Mouse (Mus musculus): ENCODE data around the gene H2-DMb1.

The H2-DMb1 gene

DNA sequence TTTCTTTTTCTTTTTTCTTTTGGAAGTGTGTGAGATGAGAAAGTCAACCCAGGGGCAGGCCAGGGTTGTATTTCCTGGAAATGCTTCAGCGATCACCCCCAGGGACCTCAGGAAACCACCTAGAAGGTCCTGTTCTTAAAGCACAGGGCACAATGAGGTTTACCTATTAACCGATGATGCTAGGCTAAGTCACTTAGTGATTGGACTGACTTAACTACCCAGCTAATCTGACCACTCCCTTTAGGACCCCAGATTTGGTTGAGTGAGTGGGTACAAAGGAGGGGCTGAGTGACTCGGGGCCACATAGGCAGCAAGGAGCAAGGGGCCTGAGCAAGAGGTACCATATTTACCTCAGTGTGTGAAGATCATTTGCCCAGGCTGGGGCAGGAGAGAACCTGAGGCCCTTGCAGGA, 7.9 kb upstream of the H2-DMb1 start:
- DNase-seq: no peak

DNA sequence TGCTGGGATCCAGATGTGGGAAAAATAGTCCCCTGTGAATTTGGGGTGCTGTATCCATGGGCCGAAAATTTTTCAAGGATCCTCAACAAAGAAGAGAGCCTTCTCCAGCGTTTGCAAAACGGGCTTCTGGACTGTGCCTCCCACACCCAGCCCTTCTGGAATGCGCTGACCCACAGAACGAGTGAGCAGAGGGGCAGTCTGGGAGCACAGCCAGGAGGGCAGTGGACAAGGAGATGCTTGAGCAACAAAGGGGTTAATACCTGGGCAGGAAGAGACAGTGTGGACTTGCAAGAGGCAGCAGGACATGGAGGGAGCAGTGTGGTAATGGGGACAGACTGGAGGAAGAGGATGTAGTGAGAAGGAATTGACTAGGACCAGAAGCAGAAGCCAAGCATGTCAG, 2.7 kb downstream of the H2-DMb1 start:
- no peak for DNase-seq

DNA sequence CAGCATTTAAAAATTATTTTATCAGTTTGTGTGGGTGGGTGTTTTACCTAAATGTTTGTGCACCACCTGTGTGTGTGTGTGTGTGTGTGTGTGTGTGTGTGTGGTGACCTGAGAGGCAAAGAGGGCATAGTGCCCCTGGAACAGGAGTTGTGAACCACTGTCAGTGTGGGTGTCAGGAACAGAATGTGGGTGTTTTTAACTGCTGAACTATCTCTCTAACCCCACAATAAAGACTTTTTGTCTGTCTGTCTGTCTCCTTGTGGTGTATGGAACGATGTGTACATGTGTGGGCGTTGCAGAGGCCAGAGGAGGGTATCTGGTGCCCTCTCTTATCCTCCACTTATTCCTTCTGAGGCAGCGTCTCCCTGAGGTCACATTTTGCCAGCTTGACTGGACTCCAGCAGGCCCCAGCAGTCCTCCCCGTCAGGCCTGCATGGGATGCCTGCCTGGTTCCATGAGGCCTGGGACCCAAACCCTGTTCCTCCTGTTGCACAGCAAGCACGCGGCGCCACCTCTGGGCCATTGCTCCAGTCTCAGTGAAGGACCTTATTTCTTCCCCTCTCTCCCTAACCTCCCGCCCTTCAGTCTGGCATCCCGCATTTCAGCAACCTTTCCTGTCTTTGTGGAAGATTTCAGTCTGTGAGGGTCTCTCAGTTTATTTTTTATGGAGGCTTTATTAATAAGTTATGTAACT, 11.5 kb downstream of the H2-DMb1 start:
- DNase-seq: no peak

DNA sequence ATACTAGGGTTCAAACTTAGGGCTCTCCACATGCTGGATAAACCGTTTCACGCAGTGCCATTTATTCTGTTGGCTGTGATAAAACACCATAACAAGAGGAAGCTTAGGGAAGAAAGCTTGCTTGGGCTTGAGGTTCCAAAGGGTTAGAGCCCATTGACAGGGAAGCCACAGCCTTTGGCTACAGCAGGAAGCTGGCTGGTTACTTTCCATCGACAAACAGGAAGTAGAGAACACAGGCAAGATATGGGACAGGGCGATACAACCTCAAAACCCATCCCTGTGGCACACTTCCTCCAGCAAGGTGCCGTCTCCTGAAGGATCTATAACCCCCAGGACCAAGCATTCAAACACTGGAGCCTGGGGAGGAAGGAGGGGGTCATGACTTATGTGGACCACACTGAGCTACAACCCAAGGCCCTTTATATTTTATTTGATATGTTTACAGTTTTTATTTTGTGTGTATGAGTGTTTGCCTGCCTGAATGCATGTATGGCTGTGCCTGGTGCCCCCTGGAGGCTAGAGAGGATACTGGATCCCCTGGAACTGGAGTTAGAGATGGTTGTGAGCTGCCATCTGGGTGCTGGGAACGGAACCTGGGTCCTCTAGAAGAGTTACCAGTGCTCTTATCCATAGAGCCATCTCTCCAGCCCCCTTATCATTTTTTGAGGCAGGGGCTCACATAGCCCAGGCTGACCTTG, 12.3 kb downstream of the H2-DMb1 start:
- no peak for DNase-seq

DNA sequence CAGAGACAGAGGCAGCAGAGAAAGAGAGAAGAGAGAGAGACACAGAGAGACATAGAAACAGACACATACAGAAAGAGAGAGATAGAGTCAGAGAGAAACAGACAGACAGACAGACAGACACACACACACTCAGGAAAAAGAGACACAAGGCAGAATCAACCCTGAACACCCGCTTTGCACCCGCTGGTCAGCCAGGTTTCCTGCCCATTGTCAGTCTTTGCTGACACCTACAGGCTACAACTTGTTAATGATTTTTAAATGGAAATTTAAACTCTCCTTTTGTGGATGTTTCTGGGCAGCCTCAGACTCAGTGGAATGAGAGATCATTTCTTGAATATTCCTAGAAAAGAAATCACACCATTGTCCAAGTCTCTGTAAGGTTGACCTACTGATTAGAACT, 16.4 kb downstream of the H2-DMb1 start:
- DNase-seq: no peak

DNA sequence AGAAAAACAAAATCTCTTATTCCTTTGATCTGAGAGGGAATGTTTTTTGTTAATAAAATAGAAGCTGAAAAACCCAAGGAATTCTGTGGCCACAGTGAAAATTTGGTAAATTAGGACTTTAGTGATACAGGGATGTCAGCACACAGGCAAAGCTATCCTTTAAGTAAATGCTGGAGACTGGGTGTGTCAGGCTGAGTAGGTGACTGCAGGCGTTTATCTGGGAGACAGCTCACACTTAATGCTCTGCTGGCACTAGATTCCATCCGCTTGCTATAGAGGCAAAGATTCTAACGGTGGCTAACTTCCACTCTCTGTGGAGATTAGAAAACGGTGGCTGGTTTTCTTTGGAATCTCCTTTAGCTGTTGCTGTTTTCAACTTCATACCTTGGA, 17.6 kb downstream of the H2-DMb1 start:
- no peak for DNase-seq

DNA sequence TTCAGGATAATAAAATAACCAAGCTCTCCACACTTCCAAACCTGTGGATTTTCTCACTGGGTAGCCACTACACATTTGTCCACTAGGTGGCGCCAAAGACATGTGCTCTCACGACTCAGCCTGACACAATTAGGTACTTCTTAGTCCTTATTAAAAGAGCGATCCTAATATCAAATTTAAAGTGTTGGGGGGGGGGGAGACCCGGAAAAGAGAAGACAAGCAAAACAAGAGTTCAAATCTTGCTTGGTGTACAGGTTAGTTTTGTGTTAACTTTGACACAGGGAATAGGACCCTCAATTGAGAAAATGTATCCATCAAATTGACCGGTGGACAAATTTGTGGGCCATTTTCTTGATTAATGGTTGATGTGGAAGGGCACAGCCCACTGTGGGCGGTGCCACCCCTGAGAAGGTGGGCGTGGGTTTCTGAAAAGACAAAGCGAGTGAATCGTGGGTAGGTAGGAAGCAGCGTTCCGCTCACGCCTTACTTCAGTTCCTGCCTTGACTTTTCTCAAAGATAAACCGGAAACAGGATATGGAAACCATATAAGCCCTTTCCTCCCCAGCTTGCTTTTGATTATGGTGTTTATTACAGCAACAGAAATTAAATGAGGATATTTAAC, 18.1 kb downstream of the H2-DMb1 start:
- DNase-seq: peak; percentile 52

DNA sequence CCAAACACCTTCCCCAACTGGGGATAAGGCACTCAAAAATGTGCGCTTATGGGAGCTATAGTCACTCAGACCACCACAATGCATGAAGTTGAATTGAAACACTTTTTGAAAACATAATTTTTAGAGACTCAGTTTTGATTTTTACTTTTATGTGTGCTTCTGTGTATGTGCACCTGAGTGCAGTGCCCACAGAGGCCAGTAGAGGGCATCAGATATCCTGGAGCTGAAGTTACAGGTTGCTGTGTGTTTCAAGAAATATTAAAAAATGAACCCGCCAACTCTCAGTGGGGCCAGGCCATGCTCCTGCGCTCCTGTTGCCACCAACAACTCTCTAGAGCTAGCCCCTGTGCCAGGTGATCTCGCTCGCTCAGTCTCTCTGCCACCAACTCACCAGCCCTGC, 19.7 kb downstream of the H2-DMb1 start:
- no peak for DNase-seq

DNA sequence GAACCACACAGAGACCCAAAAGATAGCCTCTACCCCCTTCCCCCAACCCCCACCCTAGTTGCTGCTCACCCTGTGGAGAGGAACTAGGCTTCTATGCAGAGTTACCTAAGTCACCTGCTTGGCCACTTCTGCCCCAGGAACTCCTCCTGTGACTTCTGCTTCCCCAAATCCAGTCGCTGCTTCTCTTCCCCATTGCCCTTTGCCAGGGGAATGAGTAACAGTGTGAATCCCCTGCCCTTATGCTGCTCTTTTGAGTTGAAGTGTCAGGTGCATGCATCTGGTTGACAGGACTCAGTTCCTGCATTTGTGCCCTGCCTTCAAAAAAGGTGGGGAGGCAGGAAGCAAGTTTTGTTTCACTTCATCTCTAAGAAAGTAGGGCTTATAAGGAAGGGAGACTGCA, 21.2 kb downstream of the H2-DMb1 start:
- DNase-seq: no peak

DNA sequence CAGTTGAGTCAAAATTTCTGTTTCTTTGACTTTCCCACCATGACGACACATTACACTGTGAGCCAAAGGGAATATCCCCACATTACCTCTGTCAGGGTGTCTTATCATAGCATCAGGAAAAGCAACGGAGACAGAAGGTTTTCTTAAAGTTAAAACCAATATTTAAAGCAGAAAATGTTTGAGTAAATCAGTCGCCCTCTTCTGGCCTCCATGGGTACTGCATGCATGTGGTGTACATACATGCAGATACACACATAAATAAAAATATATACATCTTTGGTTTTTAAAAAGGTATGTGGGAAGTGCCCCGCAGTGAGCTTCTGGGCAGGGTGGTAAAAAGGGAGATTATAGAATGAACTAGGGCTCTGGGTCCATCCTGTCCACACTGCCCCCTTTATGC, 24.3 kb downstream of the H2-DMb1 start:
- no peak for DNase-seq

DNA sequence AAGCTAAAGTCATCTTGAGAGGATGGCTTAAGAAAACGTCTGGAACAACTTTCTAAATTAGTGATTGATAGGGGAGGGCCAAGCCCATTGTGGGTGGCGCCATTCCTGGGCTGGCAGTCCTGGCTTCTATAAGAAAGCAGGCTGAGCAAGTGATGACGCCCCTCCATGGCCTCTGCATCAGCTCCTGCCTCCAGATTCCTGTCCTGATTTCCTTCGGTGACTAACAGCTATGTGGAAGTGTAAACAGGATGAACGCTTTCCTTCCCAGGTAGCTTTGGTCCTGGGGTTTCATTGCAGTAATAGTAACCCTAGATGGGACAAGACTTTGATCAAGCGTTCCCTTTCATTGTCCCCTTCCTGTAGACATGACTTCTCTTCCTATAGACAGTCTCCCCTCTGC, 26.1 kb downstream of the H2-DMb1 start:
- no peak for DNase-seq

DNA sequence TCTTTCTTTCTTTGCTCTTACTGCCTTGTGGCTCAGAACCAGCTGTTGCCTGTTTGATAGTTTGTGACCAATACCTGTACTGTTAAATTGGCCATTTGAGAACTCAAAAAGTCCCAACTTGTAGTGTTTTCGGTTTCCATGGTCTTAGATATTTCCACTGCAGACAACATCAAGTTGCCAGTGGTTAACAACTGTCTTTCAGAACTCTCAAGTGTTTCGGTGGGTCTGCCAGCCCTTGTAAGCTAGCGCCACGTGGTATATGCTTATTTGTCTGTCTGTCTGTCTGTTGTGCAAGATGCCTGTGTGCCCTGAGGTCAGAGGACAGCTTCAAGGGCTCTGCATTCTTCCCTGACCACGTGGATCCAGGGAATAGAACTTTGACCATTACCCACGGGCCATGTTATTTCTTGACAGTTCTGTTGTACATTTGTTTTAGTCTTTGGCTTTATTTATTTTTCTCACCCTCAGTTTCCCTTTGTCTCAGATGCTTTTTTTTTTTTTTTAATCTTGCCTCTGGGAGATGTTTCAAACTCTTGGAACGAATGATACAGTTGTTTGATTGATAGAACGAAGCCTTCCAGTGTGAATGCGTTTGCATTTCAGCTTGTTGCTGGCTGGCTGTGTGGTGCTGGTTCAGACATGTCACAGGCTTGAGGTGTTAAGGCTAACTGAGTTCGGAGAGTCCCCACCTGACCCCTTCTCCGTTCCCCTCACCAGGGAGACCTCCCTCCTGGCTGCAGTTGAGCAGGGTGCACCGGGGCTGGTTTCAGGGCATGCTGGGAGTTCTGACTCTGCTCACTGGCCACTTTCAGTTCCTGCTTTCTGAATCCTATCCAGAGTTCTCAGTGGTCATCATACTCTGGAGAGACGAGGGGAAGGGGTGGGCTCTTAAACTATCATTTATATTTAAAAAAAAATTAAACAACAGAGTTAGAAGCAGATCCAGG, 27.3 kb downstream of the H2-DMb1 start:
- no peak for DNase-seq

DNA sequence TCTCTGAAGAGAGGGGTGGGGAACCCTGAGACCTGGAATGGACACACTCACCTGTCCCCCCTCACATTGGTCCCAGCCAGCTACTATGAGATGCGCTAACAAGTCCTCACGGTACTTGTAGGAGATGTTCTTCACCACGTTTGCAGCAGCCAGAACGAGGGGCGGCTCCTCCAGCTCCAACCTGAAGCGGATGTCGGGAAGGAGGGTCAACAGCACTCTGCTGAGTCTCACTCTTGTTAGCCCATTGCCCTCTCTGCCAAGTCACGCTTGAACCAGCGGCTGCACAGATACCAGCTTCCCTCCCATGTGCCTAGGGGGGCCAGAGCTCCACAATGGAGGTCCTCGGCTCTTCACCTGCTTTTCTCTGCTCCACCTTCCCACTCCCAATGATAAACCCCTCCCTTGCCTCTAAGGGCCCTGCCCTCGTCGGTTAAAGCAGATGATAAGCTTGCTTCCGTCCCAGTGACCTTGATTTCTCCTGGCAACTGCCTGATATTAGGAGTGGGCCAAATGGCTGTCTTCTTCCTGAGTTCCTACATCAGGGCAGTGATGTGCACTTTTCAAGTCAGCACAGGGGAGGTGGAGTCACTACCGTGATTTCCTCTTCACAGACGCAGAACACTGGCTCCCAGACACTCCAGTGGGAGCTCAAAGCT, 30.8 kb downstream of the H2-DMb1 start:
- no peak for DNase-seq

DNA sequence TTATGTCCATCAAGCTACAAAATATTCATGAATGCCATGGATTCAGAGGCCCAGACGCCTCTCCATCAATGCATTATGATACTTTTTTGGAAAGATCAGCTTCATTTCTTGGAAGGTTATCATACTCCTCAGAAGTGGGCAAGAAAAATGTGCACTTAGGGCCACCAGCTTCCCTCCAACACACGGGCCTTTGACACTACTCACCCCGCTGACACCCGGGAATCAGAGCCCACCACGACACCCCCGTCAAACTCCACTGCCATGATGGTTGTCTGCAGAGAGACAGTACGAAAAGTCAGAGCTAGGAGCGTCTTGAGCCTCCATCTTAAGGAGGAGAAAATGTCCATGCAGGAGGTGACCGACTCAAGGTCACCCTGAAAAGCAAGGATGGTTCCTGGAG, 32.7 kb downstream of the H2-DMb1 start:
- DNase-seq: no peak

DNA sequence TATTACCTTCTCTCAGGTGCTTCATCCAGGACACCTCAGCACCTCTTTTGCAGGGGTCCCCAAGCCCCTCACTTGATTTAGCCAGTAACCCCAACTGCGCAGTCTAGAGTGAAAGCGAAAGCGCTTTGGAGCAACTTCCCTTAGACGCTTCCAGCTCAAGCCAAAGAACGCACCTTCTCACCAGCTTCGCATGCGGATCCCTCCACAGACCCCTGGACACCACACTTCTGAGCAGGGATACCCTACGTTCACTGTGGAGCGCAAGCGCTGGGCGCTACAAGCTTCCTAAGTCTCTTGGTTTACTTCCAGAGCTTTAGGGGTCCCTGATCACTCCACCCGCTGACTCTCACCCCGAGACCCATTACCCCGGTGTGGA, 34.0 kb downstream of the H2-DMb1 start:
- no peak for DNase-seq

DNA sequence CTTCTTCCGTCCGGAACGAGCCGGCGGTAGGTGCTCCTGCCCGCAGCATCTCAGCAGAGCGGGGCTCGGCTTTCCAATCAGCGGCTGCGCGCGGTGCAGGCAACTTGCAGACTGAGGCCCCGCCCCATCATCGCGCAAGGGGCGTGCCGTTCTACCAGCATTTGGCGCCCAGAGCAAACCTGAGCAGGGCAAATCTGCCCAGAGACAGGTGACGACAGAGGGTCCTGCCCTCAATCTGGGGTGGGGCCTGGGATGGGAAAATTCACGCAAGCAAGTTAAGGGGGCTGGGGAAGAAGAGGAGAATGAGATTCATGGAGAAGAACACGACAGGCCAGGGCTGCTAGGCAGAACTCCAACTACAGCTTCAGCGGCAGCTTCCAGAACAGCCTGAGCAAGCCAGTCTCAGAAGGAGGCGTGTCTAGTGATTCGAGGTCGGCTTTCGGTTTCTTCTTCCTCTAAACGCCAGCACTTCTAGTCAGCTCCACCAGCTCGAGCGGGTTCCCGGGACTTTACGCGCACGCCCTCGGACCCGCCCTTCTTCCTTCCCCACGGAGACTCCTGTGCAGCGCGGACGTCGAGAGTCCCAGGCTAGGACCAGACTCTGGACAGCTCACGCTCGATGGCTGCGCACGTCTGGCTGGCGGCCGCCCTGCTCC, 34.5 kb downstream of the H2-DMb1 start, which contains the start of the genes Tap1 and Psmb9:
Tap1 (plus strand) TSS at position 293 of the 656 bp plus-strand sequence.
Psmb9 (minus strand) TSS at position 504 of the 656 bp plus-strand sequence.
- peak; percentile 94 for DNase-seq

DNA sequence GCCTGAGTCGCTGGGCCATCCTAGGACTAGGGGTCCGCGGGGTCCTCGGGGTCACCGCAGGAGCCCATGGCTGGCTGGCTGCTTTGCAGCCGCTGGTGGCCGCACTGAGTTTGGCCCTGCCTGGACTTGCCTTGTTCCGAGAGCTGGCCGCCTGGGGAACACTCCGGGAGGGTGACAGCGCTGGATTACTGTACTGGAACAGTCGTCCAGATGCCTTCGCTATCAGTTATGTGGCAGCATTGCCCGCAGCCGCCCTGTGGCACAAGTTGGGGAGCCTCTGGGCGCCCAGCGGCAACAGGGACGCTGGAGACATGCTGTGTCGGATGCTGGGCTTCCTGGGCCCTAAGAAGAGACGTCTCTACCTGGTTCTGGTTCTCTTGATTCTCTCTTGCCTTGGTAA, 35.1 kb downstream of the H2-DMb1 start:
- DNase-seq: no peak

DNA sequence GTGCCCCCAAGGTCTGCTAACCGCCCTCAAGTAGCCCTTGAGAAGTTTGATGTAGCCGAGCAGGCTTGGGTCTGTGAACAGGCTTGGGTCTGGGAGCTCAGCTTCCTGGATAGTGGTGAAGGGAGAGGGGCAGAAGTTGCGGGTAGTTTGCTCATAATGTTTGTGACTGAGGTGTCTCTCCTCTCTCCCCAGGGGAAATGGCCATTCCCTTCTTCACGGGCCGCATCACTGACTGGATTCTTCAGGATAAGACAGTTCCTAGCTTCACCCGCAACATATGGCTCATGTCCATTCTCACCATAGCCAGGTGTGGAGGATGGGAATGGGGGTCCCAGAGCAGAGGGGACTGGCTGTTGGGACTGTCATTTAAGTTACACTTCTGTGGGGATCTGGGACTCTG, 36.1 kb downstream of the H2-DMb1 start:
- DNase-seq: no peak

DNA sequence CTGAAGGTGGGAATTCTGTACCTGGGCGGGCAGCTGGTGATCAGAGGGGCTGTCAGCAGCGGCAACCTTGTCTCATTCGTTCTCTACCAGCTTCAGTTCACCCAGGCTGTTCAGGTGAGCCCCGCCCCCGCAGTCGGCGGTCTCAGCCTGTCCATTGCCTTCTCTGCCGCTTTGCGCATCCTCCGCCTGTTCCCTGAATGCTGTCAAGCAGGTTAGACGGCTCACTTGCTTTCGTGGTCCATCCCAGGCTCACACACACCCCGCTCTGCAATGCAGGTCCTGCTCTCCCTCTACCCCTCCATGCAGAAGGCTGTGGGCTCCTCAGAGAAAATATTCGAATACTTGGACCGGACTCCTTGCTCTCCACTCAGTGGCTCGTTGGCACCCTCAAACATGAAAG, 40.0 kb downstream of the H2-DMb1 start:
- no peak for DNase-seq

DNA sequence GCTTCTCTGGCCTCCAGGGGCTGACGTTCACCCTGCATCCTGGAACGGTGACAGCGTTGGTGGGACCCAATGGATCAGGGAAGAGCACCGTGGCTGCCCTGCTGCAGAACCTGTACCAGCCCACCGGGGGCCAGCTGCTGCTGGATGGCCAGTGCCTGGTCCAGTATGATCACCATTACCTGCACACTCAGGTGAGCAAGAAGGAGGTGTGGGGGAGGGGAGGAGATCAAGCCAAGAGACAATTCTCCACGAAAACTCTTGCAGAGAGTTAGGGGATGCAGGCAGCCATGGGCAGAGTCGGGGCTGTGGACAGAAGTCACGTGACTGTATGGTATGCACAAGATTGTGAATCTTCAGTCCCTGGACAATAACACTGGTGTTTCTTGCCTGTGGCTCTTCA, 40.6 kb downstream of the H2-DMb1 start:
- no peak for DNase-seq

DNA sequence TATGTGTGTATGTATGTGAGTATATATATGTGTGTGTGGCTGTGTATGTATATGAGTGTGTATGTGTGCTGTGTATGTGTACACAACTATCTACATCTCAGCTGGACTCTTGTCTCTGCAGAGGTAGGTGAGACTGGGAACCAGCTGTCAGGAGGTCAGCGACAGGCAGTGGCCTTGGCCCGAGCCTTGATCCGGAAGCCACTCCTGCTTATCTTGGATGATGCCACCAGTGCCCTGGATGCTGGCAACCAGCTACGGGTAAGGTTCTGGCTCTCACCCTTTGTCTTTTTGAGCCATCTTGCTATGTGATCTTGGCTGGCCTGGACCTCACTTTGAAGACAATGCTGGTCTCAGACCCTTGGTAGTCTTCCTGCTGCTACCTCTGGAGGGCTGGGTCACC, 41.9 kb downstream of the H2-DMb1 start:
- DNase-seq: no peak

DNA sequence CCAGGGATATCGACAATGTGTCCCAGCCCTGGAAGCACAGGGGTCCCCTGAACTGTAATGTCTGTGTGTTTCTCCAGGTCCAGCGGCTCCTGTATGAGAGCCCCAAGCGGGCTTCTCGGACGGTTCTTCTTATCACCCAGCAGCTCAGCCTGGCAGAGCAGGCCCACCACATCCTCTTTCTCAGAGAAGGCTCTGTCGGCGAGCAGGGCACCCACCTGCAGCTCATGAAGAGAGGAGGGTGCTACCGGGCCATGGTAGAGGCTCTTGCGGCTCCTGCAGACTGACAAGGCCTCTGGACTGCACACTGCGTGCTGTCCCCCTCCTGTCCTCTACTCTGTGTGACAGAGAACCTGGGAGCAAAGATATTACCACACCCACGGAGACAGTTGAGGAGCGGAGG, 43.6 kb downstream of the H2-DMb1 start:
- no peak for DNase-seq

All from right cerebral cortex, postnatal 25 days (tissue).